Mouse (Mus musculus): Measurements from ENCODE around the gene Myl9. TPM values are rescaled to one million over a fixed set of nuclear protein-coding genes. Genes with fewer than 3 reads are reported as not detected.

Gene Myl9
- 35.0 and 37.1 TPM in 2 replicates for polyA plus RNA-seq (2012; ENCODE audit: insufficient read depth, insufficient read length, missing spikeins)

- H3K4me1 ChIP-seq (ENCODE audit: control insufficient read depth, insufficient read depth, insufficient read length, low read length), result 0 out of 2 replicates have a peak, but pooled peaks cover 4% of the 10 kb centered on the region
- H3K4me3 ChIP-seq (ENCODE audit: insufficient read depth, low read depth, low read length), result peak within 1 kb of the TSS; percentile 50
- peak within 1 kb of the TSS; percentile 77 for H3K27ac ChIP-seq (replicated peaks; ENCODE audit: low read depth, low read length)
Measured at GRCm38 (mm10) chr2:156774738-156775454, at the start of gene Myl9. Gene Myl9, plus strand, starts transcription at chr2:156775420.

- Histone ChIP-seq H3K27ac (replicated peaks; ENCODE audit: low read depth, low read length) (peak overlapping the region; percentile 37), H3K4me1 (ENCODE audit: control insufficient read depth, insufficient read depth, insufficient read length, low read length) (peaks cover 36% of the 10 kb centered on the region), H3K4me3 (ENCODE audit: insufficient read depth, low read depth, low read length) (no peak overlapping the region)
Measured at GRCm38 (mm10) chr2:156726344-156726743, 48.9 kb upstream of the Myl9 start.

DNA sequence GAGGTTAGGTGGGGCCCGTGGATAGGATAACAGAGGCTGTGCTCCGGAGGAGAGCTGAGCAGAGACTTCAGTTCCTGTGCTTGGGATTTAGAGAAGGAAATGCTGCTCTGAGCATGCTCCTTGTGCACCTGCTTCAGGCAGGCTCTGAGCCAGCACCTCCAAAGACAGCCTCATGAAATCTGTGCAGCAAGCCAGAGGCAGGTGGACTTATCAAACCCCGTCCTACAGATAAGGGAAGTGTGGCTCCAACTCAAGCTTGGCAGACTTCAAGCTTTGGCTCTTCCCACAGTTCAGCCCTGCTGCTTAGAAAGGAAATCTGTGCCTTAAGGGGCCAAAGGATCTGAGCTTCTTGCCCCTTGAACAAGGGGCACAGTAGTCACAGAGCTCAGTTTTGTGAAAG lies 48.3 kb upstream of the Myl9 start:
- Histone ChIP-seq H3K4me3 (ENCODE audit: insufficient read depth, low read depth, low read length) (no peak overlapping the region), H3K4me1 (ENCODE audit: control insufficient read depth, insufficient read depth, insufficient read length, low read length) (peaks cover 40% of the 10 kb centered on the region), H3K27ac (replicated peaks; ENCODE audit: low read depth, low read length) (peak overlapping the region; percentile 25; the same call in 1 of the 2 replicates)

DNA sequence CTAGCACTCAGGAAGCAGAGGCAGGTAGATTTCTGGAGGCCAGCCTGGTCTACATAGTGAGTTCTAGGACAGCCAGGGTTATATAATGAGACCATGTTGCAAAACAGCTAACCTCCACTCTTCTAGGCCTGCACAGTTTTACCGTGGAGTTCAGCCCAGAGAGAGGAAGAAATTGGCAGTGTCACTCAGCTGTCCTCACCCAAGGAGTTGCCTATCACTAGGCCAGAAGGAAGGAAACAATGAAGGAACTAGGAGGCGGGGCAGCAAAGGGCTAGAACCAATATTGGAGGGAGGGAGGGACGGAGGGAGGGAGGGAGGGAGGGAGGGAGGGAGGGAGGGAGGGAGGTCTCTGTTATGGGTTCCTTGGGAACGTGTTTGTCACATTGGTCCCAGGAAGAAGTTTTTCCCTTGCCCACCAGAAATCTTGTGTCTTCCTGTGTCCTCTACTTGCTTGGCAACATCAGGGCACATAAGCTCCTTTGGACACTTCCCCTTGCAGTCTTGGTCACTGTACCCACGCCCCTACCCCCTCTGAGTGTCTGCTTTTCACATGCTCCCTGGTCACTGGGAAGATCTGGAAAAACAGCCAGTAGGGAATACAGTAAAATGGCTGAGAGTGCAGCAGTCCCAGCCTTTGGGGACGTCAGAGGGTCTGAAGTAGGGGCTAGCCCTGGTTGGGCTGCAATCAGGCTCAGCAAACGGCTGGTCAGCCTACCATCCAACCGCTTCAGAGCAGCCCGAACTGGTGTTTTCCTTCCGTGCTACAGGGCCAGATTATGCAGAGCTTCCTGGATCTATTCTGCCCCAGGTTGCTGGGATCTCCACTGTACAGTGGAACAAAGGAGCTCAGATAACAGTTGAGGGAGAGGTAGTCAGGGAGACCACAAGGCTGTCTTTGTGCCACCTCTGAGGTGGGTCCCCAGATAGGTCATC lies 45.4 kb upstream of the Myl9 start:
- peak overlapping the region; percentile 21 for H3K4me3 ChIP-seq (ENCODE audit: insufficient read depth, low read depth, low read length)
- peaks cover 36% of the 10 kb centered on the region for H3K4me1 ChIP-seq (ENCODE audit: control insufficient read depth, insufficient read depth, insufficient read length, low read length)
- peak overlapping the region; percentile 64 for H3K27ac ChIP-seq (replicated peaks; ENCODE audit: low read depth, low read length)

DNA sequence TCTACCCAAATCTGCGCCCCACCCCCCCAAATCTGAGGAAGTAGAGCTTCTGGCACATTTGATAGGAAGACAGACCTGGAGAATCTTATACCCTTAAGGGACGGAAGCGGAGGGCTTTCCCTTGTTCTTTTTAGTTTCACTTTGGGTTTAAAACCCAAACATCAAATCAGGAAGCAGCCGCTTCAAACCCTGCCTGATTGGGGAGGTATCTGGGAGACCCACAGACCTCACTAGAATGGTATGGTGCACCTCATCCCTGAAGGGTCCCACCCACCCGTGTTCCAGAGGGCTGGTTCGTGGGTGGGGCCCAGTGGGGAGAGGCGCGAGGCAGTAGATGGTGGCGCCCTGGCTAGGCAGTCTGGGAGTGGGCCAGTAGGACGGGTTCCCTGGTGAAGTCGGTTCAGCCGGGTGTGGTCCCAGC lies 44.7 kb upstream of the Myl9 start:
- Histone ChIP-seq H3K4me1 (ENCODE audit: control insufficient read depth, insufficient read depth, insufficient read length, low read length) (peaks cover 30% of the 10 kb centered on the region), H3K27ac (replicated peaks; ENCODE audit: low read depth, low read length) (no peak overlapping the region), H3K4me3 (ENCODE audit: insufficient read depth, low read depth, low read length) (peak overlapping the region; percentile 36)

DNA sequence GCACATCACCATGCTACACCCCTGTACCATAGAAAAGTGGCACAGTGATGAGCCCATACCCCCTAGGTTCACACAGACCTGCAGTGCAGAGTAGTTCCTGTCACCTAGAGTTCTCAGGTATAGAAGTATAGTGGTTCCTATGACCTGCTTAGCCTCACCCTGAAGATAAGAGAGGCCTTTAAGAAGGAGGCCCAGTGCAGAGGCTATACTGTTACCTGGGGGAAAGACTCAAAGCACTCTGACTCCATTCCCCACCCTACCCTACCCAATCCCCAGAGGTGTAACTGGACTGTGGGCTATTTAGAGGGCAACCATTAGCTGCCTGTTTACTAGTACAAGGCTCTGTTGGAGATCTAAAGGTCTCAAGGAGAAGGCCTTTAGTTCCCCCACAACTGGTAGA lies 43.6 kb upstream of the Myl9 start:
- Histone ChIP-seq H3K27ac (replicated peaks; ENCODE audit: low read depth, low read length) (no peak overlapping the region), H3K4me3 (ENCODE audit: insufficient read depth, low read depth, low read length) (no peak overlapping the region), H3K4me1 (ENCODE audit: control insufficient read depth, insufficient read depth, insufficient read length, low read length) (peaks cover 30% of the 10 kb centered on the region)

DNA sequence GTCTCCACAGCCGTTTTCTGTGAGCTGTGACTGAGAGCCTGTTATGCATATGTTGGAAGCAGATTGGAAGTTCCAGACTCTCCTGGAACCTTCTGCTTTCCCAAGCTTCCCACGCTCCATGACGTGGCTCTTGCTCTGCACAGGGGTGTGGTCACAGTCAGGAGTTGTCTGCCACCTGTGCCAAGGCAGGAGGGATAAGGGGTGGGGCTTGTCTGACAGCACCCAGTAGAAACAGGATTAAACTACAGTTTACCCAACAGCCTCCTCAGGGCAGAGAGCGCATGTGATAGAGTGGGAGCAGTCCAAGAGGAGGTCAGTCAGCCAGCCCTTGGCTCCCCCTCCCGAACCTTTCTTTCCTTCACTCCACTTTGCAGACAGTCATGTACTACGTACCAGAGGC lies 43.1 kb upstream of the Myl9 start:
- peaks cover 30% of the 10 kb centered on the region for H3K4me1 ChIP-seq (ENCODE audit: control insufficient read depth, insufficient read depth, insufficient read length, low read length)
- H3K27ac ChIP-seq (replicated peaks; ENCODE audit: low read depth, low read length), result no peak overlapping the region
- H3K4me3 ChIP-seq (ENCODE audit: insufficient read depth, low read depth, low read length), result no peak overlapping the region

GRCm38 (mm10) chr2:156735761-156736335 lies 39.4 kb upstream of the Myl9 start:
- H3K4me3 ChIP-seq (ENCODE audit: insufficient read depth, low read depth, low read length), result no peak overlapping the region

GRCm38 (mm10) chr2:156736846-156737245 lies 38.4 kb upstream of the Myl9 start:
- peaks cover 57% of the 10 kb centered on the region for H3K4me1 ChIP-seq (ENCODE audit: control insufficient read depth, insufficient read depth, insufficient read length, low read length)
- no peak overlapping the region for H3K4me3 ChIP-seq (ENCODE audit: insufficient read depth, low read depth, low read length)
- H3K27ac ChIP-seq (replicated peaks; ENCODE audit: low read depth, low read length), result no peak overlapping the region

More at GRCm38 (mm10) chr2:156735761-156736335, 39.4 kb upstream of the Myl9 start:
- Histone ChIP-seq H3K4me1 (ENCODE audit: control insufficient read depth, insufficient read depth, insufficient read length, low read length) (peaks cover 51% of the 10 kb centered on the region), H3K27ac (replicated peaks; ENCODE audit: low read depth, low read length) (no peak overlapping the region)

GRCm38 (mm10) chr2:156737976-156738375 lies 37.2 kb upstream of the Myl9 start:
- Histone ChIP-seq H3K27ac (replicated peaks; ENCODE audit: low read depth, low read length) (no peak overlapping the region), H3K4me3 (ENCODE audit: insufficient read depth, low read depth, low read length) (no peak overlapping the region), H3K4me1 (ENCODE audit: control insufficient read depth, insufficient read depth, insufficient read length, low read length) (peaks cover 60% of the 10 kb centered on the region)

DNA sequence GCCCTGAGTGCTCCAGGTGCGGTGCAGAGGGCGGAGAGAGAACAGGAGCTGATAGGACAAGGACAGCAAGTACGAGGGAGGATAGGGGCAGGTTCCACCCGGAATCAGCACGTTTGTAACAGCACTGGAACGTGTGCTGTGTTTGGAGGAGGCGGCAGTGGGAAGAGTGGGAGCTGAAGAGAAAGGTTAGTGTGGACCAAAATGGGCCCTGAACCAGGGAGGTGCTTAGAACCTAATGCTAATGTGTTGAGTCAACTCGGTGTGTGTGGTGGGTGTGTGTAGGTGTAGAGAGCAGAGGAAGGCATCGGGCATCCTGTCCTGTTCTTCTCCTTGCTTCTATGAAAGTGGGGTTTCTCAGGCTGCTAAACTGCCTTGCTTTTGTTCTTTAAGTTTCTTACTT lies 34.0 kb upstream of the Myl9 start:
- Histone ChIP-seq H3K4me3 (ENCODE audit: insufficient read depth, low read depth, low read length) (no peak overlapping the region), H3K27ac (replicated peaks; ENCODE audit: low read depth, low read length) (no peak overlapping the region), H3K4me1 (ENCODE audit: control insufficient read depth, insufficient read depth, insufficient read length, low read length) (peaks cover 53% of the 10 kb centered on the region)

- Histone ChIP-seq H3K4me3 (ENCODE audit: insufficient read depth, low read depth, low read length) (no peak overlapping the region), H3K27ac (replicated peaks; ENCODE audit: low read depth, low read length) (no peak overlapping the region), H3K4me1 (ENCODE audit: control insufficient read depth, insufficient read depth, insufficient read length, low read length) (peaks cover 52% of the 10 kb centered on the region)
Measured at GRCm38 (mm10) chr2:156741998-156742397, 33.2 kb upstream of the Myl9 start.

DNA sequence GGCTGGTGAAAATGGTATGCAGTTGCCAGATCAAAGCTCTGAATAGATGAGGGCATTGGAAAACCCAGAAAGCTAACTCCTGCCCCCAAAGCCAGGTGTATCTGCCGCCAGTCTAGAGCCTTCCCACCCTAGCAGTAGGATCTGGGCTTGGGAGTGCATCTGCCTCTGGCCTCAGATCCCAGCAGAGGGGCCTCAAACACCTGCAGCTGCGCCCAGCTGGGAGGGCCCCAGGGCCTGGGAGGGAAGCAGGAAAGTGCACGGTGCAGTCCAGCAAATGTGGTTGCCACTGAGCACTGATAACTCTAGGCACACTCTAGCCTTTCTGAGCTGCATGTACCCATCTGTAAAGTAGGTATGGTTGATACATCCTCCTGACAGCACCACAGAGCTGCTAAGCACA lies 32.0 kb upstream of the Myl9 start:
- Histone ChIP-seq H3K4me1 (ENCODE audit: control insufficient read depth, insufficient read depth, insufficient read length, low read length) (peaks cover 48% of the 10 kb centered on the region), H3K27ac (replicated peaks; ENCODE audit: low read depth, low read length) (no peak overlapping the region), H3K4me3 (ENCODE audit: insufficient read depth, low read depth, low read length) (no peak overlapping the region)

DNA sequence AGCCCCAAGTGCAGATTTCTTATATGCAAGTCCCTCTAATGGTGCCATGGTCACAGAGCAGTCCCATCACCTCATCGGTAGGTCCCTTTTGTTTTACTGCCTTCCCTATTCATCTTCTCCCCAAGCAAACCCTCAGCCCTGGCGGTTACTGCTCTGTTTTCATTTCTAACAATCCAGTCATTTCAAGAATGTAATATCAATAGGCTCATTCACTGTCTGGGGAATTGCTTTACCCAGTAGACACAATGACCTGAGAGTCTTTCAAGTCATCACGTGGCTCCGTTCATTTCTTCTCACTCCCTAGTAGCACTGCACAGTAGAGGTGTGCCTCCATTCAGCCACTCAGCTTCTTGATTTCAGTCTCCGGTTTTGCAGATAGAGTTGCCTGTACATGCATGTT lies 30.8 kb upstream of the Myl9 start:
- H3K27ac ChIP-seq (replicated peaks; ENCODE audit: low read depth, low read length), result no peak overlapping the region
- peaks cover 43% of the 10 kb centered on the region for H3K4me1 ChIP-seq (ENCODE audit: control insufficient read depth, insufficient read depth, insufficient read length, low read length)
- H3K4me3 ChIP-seq (ENCODE audit: insufficient read depth, low read depth, low read length), result no peak overlapping the region

- Histone ChIP-seq H3K4me1 (ENCODE audit: control insufficient read depth, insufficient read depth, insufficient read length, low read length) (peaks cover 16% of the 10 kb centered on the region), H3K27ac (replicated peaks; ENCODE audit: low read depth, low read length) (peak overlapping the region; percentile 69), H3K4me3 (ENCODE audit: insufficient read depth, low read depth, low read length) (no peak overlapping the region)
Measured at GRCm38 (mm10) chr2:156747315-156747714, 27.9 kb upstream of the Myl9 start.

Data from brown adipose tissue, adult 24 weeks (tissue).